Mouse (Mus musculus) neutrophil, adult 5-6 weeks (primary cell): Measurements from ENCODE around the gene Lrrc7. TPM values are rescaled to one million over a fixed set of nuclear protein-coding genes. Genes with fewer than 3 reads are reported as not detected.

Source experiments
- ATAC-seq: fragments of 151-379, 151-347 bp; 2 replicates; pipeline ENCODE4 v1.8.0; 2017; ENCODE audit warnings: mild to moderate bottlenecking, moderate TSS enrichment; ENCODE audit not compliant: insufficient number of reproducible peaks, poor library complexity, low FRiP score, severe bottlenecking; ENCODE audit errors: extremely low read depth
- total RNA-seq: library from RNA; stranded (forward); fragments of 200-1000 nt; gene quantifications from 2 replicates; pipeline ENCODE4 v1.2.3, GENCODE M21; 2017

The Lrrc7 gene
- total RNA-seq: 0.12 and 0.23 TPM in 2 replicates

DNA sequence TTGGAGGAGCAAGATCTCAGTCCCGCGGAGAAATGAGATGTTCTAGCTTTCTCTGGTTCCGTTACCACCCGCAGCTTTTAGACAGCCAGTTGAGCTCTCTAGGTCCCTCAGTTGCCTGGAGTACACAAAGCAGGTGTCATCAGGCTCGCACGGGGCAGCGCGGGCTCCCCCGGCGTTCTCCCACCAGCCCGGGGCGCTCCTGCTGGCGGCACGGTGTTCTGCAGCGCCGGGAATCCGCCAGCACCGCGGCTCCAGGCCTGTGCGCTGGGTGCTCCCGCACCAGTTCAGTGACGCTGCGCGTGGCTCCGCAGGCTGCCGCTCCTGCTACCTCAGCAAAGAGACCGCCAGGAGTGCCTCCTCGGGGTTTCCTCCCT lies at the start of gene Lrrc7:
Lrrc7 (minus strand) TSS at position 235 of the 374 bp plus-strand sequence.
- no peak for ATAC-seq

DNA sequence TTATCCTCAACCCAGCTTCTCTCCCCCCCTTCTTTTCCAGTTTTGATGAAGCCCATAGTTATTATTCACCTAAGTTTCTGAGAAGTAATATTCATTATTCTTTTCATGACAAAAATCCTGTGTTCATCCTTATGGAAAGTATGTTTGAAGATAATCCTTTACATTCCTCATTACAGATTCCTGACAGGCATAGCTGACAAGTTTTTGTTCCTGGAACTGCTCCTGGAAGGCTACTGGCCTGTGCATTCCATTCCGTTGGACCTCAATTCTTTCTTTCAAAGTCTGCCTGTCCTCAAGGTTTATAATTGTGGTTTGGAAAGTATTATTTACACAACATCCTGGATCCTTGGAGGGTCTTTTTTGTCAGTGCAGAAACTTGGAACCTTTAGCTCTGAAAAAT lies 45.0 kb upstream of the Lrrc7 start:
- ATAC-seq: no peak

DNA sequence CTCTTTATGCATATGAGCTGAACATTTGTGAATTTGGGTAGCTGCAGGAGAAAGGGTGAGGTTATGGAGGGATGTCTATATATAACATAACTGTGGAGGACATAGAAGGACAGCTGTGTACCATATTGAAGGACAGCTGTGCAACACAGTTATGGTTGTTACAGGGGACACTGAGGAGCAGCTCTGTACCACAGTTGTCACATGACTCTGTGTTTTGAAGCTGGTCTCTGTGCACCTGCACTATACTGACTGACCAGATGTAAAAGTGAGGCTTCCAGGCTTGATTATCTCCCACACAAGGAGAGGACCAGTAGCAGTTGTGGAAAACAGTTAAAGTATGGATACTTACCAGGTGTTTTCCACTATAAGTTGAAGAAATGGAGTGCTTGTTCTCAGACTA lies 43.3 kb upstream of the Lrrc7 start:
- no peak for ATAC-seq

DNA sequence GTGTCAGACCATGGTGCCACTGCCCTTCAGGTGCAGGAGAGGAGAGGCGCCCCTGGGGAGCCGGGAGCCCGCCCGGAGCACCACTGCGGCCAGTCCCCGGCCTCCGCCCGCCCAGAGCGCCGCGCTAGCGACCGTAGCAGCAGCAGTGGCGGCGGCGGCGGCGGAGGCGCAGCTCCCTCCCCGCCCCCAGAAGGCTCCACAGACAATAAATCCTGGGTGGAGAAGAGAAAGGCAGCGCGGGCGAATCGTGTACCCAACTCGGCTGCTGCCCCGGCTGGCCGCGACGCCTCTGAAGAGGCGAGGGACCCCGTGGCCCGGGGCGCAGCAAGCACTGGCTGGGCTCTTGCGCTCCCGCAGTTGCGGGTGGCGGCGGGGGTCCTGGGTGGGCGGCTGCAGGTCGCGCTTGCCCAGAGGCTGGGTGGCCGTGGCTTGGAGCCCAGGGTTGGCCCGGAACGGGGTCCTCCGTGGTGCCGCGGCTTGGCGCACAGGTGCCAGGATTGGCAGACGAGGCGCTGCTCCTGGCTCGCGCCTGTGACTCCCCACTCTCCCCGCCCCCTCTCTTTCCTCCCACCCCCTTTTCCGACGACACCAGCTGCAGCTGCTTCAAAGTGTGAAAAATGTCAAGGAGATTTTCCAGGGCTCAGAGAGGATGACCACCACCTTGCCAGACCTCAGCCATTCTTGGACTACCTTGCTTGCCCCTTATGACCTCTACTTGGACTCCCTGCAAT lies 600 bp downstream of the Lrrc7 start:
- ATAC-seq: no peak

DNA sequence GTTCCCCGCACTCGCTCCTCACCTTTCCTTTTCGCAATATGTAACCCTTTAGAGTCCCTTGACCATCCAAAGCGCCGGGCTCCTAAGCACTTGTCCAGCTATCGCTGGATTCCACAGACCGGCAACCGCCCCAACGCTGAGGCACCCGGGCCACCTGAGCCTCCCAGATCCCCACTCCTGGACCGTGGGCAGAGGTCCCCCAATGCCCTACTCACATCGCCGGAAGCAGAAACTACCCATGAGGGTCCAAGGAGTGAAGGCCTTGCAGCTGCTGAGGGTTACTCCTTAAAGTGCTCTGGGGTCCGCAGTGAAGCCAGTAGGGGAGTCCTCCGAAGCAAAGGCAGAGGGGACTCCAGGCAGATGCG lies 1.1 kb downstream of the Lrrc7 start:
- ATAC-seq: no peak

DNA sequence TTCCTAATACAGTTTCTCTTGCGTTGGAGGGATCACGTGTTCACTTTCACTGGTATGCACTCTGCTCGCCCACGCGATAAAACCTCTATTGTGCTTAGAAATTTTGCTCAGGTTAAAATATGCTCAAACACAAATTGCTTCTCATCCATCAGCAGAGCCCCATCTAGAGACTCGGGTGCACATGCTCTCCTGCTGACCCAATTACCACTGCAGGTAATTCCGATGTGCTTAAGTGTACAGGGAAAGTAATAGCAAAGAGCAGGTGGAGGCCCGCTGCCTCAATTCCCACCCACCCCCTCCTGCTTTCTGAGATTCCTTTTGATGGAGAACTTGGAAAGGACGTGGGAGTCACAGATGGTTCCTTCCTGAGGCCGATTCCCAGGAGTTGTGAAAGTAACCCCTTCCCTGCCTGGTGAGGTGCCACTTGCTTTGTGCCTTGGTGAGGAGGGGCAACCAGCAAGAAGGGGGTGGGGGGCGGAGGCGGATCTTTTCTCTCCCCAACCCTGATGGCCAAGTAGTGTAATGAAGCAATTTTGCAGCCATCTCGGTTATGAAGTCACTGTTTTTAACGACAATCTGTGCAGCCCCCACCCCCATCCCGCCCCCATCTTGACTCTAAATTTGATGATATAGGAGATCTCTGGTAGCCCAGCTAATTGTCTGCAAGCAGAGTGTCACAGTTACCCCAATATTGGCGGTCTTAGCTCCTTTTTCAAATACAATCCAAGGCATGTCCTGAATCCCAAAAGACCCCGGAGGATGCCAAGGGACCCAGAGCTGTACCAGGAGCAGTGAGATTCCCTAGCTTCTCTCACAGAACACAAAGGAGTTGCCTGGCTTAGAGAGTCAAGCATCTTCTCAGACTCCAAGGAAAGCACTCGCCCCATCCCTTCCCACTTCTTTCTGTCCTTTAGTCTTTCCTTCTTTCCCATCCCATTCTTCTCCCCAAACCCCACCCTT lies 2.0 kb downstream of the Lrrc7 start:
- ATAC-seq: no peak

DNA sequence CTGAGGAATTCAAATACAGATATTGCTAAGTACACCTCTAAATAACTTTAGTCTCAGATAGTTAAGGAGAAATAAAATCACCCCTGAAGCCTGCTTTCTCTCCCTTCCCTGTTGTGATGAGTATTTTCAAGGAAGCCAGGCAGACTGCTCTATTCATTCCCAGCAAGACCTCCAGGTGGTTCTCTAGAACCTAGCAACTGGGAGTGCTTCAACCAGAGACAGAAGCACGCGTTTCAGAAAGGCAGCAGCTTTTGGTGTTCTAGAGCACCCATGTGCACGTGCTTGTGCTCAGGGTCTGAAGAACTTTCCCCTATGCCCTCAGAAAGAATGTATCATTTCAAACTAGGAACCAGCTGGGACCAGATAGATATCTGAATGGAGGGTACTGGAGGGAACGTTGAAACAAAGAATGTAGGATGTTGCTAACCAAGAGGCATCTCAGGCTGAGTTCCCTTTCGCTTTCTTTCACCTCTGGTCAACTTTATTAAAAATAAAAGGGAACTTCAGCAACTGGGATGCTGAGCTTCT lies 2.8 kb downstream of the Lrrc7 start:
- no peak for ATAC-seq

DNA sequence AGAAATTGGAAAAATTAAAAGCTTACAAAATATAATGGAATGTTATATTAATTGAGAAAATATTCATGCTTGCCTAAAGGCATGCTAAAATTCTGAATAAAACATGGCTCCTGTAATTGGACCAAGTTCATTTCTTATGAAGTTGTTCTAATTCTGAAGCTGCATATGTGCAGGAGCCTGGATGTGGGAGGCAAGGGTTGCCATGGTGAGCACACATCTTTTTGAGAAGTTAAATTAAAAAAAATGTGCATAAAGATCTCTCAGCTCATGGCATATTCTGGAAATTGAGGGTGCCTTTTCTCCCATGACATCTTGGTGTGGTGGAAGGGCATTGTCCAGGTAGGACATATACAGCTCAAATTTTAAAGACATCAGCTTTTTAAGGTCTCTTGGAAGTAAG lies 3.4 kb downstream of the Lrrc7 start:
- ATAC-seq: no peak

DNA sequence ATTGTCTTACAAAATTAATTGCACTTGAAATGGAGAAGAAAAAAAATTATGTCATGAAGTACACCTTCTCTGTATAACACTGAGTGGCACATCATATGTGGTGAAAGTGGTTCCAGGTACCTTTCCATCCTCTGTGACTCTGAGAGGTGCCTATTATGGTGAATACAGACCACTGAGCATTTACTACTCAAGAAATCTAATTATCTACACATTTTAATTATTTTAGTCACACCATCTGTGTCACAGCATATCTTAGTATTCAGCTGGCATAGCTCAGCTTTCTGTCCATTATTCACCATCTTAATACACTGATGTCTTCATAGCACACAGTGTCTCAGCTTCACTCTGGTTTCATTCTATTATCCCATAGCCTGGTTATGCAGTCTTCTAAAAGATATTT lies 7.7 kb downstream of the Lrrc7 start:
- ATAC-seq: no peak

DNA sequence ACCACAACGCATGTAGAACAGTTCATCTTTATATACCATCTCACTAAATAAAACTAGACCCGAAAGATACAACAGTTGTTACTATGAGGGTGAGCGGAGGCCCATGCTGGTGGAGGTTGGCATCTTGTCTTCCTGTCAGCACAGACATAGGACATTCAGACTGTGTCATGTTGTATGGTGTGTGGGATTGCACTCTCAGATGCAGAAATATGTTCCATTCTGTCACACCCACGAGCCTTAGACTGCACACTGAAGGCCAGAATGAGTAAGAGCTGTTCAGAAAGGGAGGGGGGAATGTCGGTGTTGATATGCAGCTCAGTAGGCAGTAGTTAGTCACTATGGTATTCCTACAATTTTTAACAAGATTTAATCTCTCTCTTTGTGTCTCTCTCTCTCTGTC lies 9.9 kb downstream of the Lrrc7 start:
- no peak for ATAC-seq

DNA sequence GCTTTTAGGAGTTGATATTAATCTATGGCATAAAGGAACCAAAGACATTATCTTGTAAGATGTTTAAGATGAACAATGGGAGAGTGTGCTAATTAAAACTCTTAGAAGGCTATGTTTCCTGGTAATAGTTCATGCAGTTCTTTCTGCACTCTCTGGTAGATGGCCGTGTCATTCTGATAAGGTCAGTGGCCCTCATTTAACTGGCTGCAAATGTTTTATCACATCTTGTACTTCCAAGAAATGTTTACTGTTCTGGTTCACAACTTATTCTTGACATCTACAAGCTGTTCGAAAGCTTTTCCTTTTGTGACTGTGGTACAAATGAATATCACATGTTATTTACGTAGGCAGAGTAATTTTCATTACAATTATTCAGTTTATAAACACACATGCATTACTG lies 18.5 kb downstream of the Lrrc7 start:
- ATAC-seq: no peak

DNA sequence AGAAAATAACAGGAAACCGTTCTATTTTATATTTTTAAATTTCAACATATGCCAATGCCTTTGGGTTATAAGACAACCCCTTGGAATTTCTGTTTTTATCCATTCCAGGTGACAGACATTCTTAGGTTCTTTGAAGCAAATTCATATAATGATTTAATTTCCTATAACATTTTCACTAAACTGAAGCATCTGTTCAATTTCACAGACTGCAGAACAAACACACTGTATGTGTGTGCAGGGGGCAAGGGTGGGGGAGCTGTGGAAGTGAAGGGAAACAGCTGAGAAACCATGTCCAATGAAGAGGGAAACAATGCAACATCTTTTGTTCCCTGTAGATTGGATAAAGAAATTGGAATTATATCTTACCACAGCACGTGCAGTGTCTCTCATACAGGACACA lies 29.2 kb downstream of the Lrrc7 start:
- no peak for ATAC-seq

DNA sequence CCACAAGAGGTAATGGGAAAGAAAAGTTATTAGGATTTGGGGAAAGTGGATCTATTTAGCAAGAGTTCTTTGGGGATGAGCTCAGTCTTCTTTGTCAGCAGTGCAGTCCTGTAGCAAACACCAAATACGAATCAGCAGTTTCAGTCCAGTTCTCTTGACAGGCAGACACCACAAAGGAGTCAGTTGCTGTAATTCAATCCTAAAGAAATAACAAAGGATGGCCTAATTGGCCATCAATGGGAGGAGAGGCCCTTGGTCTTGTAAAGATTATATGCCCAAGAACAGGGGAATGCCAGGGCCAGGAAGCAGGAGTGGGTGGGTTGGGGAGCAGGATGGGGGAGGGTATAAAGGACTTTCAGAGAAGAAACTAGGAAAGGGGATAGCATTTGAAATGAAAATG lies 33.5 kb downstream of the Lrrc7 start:
- no peak for ATAC-seq

DNA sequence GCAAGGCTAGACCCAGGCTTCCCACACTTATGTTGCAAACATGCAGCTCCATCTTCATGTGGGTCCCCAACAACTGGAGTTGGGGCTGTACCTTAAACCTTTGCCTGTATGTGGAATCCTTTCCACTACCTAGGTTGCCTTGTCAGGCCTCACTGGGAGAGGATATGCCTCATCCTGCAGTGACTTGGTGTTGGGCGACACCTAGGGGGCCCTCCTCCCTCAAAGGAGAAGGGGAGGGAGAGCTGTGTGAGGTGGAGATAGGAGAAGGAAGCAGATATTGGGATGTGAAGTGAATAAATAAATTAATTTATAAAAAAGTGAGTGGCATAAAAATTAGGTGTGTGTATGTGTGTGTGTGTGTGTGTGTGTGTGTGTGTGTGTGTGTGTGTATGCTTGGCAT lies 68.3 kb downstream of the Lrrc7 start:
- no peak for ATAC-seq

DNA sequence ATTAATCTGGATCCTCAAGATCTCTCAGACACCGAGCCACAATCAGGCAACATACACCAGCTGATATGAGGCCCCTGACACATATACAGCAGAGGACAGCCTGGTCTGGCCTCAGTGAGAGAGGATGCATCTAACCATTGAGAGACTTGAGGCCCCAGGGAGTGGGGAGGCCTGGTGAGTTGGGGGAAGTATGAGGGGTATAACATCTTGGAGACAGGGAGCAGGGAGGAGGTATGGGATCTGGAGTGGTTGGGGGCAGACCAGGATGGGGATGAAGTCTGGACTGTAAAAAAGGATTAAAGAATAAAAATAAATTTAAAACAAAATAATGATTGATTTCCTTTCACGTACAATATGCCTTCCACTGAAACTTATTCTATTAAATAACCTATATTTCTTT lies 82.3 kb downstream of the Lrrc7 start:
- ATAC-seq: no peak

DNA sequence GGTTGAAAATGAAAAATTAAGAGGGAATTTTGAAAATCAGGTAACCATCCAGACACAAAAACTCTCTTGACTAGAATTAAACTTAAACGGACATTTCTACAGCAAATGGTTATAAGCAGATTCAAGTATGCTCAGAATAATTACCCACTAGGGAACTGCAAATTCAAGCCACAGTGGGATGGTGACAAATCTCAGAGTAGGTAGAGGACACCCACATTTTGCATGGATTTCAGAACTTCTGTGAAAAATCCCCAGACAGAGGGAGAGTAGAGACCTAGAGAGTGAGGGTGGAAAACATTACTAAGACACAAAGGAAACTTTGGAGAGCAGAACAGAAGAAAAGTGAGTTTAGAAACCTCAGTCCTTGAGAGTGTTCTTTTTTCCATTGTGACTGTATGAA lies 161.4 kb downstream of the Lrrc7 start:
- no peak for ATAC-seq

DNA sequence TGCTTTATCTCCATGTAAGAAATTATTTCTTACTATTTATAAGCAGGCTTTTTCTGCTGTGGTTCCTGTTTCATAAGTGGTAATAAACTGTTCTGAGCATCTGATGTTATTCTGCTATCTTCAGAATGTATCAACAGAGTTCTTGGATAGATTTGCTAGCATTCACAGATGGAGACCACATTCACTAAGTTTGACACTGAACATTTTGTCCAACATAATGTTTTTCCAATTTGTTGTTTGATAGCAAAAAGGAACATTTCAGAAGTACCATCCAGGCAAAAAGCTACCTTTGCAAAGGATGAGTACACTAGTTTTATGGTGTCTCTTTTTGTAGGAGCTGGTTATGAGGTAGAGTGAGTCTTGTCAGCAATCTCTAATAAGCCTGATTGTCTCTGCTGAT lies 170.5 kb downstream of the Lrrc7 start:
- ATAC-seq: no peak

DNA sequence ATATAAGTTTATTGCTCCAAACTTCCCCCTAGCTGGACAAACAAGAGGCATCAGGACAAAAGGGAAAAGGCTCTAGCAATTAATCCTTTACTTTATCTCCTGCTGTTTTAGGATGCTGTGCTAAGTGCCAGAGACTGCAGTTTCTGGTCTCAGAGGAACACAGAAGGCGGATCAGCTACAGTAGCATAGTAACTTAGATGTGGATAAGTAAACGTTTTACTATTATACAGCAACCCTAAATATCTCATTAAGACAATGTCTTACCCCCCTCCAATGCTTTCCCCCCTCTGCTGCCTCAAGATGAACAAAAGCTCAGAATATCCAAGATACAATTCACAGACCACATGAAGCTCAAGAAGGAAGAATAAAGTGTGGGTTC lies 174.0 kb downstream of the Lrrc7 start:
- ATAC-seq: no peak

DNA sequence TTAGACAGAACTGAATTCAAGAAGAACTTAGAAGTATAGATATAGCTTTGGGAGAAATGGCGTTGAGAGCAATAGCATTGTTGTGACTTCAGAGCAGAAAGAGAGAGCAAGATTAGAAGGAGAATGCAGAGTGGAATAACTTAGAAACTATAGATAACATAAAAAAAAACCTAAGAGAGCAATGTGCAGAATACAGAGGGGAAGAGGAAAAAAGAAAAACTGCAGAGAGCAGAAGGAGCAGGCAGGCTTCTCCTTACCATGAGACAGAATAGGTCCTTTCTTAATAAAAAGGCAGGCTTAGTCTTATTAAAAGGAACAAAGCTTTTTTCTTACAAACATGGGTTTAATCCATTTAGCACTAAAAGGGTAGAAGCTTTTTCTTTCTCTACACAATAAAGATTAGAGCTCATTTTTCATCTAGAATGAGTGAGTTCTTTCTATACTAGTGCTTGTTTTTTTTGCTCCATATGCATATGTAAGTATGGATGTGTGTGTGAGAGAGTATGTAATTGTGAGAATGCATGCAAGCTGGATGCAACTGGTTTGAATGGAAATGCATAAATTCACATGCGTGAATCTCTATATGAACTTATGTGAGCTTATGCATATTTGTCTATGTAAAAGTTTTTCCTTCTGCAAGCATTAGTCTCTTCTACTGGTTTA lies 174.5 kb downstream of the Lrrc7 start:
- no peak for ATAC-seq

DNA sequence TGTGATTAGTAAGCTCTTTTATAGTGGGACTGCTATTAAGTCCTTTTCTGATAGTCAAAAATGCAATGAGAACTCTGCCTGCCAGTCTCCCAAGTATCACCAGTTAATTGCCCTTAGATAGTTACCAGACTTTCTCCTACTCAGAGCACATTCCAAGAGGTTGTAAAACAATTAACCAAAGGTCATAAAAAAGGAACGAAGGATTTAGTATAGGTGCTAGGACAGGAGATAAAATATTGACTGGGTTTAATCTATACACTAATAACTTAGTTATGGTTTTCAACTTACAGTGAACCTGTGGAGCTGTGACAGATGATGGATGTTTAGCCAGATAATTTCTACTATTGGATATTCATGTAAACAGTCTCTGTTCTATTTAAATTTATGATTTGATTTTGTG lies 175.2 kb downstream of the Lrrc7 start:
- no peak for ATAC-seq
